Mouse (Mus musculus) monocyte, adult 2 months (primary cell): ENCODE measurements around the gene Pou4f1.
"Not testable (repeated sequence)": the region's sequence is repeated elsewhere in the genome, so short reads cannot be mapped to it uniquely, and the experiment has no call there.

Experiments
- DNase-seq, 2 experiments: peaks; one replicate each; pipeline ENCODE4 v3.0.0; 2022; ENCODE audit warnings: low spot score in 2 of 2, low read depth in 1 of 2

Pou4f1 gene

DNA sequence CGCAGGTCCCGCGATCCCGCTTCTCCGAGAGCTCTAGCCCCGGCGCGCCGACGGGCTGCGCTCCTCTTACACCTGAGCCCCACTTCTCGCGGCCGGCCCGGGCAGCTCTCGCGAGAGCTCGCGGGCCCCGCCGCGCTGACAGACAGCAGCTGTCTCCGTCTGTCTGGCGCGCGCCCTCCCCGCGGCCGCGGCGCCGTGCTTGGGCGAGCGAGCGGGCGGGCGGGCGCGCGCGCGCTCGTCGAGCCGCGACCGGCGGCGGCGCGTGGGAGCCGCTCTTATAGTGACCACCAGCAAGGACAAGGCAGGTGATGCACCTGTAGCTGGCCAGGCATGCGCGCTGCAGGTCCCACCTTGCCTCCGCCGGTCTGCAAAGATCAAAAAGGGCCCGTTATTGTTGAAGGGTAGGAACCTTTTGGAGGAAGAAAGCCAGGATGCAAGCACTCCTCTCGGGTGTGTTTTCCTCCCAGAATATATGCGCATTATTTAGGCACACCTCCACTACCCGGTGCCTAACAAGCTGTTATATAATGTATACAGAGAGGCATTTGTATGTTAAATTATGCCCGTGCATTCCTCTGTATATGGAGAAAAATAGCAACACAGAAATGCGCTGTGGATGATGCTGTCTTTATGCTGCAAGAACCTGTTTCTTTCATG, at the start of gene Pou4f1:
Gene Pou4f1 (minus strand): TSS at position 34 of the 657 bp plus-strand sequence.
- no peak for DNase-seq

DNA sequence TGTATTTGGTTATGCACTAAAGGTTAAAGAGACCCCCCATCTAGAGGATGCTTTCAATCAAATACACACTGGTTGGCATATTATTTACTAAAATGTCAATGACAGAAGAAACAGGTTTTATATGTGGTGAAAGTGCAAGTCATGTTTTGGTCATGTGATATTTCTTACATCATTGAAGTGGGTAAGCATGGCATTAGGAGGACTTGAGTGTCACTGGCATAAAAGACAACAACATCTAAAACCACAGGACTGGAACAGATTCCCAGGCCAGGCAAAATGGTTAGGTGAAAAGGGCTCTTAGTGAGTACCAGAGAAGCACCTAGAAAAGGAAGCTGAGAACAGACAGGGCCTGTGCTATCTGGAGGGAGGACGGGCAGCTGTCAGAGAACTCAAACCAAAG, 43.9 kb upstream of the Pou4f1 start:
- DNase-seq, result no peak

DNA sequence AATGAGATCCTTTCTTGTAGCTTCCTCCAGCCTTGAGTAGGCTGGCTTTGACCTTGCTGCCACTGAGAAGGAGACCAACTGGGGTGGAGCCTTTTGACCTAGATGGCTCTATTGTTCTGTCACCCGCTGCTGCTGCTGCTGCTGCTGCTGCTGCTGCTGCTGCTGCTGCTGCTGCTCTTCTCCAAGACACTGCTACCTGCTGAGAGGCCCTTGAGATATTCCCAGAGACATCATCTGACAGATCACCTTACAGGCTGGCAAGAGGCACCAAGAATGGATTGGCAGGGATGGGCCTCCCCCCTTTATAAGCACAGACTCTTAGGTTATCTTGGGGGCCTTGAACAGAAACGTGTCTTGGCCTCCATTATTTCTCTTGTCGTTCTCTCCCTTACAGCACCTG, 35.0 kb upstream of the Pou4f1 start:
- DNase-seq, result not testable (repeated sequence)

DNA sequence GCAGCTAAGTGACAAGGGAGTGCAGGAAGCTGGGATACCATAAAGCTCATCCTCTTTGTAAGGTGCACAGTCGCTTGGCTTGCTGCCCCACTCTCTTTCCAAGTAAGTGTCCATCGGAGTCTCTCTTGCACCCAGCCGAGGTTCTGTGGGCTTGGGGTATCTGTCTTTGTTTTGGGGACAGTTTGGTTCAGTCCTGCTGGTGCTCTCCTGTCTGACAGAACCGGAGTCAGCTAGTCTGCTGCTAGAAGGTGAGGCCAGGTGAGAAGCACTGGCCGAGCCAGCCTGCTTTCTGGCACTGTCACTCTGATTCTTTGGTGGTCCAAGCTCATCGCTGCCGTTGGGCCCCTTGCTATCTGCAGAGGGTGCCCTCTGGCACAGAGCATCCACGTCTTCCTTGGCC, 12.0 kb upstream of the Pou4f1 start:
- no peak for DNase-seq

DNA sequence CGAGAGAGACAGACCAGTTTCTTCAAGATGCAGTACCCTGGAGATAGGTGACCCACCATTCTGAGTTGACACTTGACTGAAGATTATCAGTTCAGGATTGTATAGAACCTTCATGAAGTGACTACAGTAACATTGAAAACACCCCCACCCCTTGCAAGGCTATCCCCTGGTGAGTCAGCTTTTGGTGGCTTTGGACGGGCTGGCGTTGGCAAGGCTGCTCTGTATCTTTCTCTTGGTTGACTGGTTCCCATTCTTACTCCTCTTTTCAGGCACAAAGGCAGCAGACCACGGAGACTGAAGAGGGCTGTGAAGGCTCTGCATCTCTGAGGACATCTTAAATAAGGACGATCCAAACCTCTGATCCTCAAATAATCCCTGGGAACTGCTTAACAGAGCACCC, 10.8 kb upstream of the Pou4f1 start:
- DNase-seq, result no peak

DNA sequence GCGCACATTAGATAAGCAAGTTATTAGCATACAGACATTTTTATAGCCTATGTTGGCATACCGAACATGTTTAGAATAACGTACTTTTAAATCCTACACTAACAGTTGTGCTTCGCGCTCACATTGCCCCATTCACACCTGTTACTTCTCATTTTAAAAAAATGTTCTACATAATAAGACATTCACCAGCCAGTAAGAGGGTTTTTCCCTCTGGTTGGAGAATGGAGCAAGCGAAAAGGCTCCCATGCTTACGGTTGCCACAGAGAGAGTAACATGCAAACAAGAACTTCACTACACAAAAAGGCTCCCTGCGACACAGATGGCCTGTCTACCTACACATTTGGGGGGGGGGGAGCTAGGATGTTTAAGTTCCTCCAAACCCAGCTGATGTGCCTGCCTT, 9.8 kb upstream of the Pou4f1 start:
- no peak for DNase-seq

DNA sequence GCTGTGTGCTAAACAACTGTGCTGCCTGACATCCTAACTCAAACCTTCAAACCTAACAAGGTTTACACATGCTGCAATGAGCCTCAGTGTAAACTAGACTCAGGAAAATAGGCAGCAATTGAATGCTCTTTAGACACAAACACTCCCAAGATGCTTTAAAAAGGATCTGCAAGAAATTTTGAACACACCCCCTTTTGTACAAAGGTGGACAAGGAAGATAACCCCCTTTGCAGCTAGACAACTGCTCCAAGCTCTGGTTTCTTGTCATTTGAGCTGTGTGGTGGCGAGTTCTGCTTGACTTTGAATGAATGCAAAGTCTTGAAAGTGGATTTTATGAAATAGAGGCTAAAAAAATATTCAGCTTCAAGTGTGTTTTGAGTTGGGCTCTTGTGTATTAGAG, 7.6 kb upstream of the Pou4f1 start:
- no peak for DNase-seq

DNA sequence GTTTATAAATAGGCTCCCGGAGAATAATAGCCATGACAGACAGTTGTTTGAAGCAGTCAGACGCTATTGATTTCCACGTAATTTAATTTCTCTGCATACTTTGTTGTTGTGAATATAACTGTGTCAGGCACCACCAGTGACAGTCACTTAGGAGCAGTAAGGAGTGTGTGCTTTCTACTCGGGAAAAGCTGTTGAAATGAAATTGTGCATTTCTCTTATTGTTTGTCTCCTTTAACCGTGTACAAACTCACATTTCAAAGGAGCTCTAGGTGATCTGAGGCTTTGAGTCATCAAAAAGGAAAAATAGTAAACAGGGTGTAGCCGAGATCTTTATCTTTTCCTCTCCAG, 798 bp upstream of the Pou4f1 start:
- no peak for DNase-seq

DNA sequence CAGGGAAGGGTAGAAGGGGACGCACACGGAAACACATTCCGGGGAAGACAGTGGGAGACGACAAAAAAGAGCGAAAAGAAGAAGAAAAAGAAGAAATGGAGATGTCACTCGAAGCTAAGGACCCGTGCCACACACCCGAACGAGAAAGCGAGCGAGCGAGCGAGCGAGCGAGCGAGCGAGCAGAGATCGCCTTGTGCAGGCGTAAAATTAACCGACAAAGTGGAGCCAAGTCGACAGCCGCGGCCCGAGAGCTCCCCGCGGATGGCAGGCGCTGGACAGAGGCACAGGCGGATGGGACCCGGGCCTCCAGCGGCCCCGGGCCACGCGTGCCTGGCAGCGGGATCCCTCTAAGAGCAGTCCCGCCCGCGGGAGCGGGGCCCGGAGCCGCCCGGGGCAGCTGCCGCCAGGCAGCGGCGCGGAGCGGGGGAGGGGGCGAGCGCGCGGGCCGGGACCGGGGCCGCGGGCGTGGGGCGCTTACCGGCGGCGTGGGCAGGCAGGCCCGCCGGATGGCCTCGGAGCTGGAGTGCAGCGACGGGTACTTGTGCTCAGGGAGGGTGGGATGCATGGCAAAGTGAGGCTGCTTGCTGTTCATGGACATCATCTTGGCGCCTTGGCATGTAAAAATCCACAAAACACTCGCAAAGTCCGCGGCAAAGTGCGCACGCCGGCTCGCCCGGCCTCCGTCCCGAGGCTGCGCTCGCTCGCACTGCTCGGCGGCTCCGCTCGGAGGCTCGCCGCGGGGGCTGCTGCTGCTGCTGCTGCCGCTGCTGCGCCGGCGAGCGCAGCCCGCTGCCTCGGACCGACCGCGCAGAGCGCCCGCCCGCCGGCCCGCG, 450 bp downstream of the Pou4f1 start:
- DNase-seq, result no peak

DNA sequence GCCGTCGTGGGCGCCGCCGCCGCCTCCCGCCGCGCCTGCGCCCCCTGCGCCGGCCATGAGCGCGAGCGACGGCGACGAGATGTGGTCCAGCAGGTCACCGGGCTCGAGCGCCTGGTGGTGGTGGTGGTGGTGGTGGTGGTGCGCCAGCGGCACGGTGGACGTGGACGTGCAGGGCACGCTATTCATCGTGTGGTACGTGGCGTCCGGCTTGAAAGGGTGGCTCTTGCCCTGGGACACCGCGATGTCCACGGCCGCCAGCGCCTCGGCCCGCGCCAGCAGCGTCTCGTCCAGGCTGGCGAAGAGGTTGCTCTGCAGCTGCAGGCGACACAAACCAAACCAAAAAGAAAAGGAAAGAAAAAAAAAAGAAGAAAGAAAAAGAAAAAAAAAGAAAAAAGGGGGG, 1.2 kb downstream of the Pou4f1 start:
- DNase-seq, result no peak

DNA sequence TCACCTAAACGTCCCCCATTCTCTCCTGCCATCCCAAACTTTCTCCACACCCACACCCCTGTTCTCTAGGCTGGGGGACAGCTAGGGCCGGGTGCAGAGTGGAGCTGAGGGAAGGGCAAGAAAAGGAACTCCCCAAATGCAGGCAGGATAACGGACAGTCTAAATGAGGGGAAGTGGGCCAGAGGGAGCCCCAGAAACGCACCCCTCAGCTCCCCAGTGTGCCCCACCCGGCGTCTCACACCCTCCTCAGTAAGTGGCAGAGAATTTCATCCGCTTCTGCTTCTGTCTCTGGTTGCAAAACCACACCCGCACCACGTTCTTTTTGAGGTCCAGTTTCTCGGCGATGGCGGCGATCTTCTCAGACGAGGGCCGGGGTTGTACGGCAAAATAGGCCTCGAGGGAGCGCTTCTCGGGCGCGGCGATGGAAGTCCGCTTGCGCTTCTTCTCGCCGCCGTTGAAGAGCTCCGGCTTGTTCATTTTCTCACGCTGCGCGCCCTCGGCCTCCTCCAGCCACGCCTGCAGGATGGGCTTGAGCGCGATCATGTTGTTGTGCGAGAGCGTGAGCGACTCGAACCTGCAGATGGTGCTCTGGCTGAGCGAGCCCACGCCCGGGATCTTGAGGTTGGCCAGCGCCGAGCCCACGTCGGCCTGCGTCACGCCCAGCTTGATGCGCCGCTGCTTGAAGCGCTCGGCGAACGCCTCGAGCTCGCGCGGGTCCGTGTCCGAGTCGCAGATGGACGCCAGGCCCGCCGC, 2.1 kb downstream of the Pou4f1 start:
- no peak for DNase-seq

DNA sequence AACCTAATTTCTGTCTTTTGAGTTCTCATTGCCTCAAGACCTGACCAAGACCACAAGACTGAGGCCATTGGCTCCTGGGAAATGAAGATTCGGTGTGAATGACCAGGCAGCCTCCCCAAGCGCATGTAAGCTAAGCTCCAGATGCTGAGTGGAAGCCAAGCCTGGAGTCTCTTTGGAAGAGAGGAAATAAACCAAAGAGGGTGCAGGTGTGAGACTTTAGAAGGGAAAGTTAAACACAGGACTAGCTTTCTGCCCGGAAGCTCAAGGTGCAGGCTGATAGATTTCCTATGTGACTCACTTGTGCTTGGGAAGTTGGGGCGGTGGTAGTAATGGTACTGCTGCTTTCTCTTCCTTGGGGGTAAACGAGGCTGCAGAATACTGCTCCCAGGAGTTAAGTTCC, 3.0 kb downstream of the Pou4f1 start:
- no peak for DNase-seq

DNA sequence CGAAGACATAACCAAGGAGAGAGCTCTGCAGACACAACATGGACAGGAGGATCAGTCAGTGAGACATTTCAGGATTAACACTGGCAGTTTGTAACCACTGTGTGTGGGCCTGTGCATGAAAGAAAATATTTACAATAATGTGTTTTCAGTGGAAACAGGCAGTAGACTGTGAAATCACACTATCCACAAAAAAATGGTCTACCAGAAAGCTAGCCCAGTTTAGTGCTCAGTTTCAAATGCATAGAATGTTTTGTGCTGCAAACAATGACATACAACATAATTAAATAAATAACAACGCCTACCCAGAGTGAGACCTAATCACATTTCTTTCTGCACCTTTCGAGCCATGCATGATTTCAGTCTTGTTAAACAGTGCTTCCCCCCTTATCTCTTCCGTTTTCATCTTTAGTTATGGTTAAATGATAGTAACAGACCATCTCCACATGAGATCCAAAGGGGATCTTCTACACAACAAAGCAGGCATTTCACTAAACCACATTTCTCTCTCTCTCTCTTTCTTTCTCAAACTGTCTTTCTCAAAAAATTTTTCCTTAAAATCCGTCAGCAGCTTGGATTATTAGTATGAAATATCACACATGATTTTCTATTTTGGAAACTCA, 4.1 kb downstream of the Pou4f1 start:
- DNase-seq, result no peak

DNA sequence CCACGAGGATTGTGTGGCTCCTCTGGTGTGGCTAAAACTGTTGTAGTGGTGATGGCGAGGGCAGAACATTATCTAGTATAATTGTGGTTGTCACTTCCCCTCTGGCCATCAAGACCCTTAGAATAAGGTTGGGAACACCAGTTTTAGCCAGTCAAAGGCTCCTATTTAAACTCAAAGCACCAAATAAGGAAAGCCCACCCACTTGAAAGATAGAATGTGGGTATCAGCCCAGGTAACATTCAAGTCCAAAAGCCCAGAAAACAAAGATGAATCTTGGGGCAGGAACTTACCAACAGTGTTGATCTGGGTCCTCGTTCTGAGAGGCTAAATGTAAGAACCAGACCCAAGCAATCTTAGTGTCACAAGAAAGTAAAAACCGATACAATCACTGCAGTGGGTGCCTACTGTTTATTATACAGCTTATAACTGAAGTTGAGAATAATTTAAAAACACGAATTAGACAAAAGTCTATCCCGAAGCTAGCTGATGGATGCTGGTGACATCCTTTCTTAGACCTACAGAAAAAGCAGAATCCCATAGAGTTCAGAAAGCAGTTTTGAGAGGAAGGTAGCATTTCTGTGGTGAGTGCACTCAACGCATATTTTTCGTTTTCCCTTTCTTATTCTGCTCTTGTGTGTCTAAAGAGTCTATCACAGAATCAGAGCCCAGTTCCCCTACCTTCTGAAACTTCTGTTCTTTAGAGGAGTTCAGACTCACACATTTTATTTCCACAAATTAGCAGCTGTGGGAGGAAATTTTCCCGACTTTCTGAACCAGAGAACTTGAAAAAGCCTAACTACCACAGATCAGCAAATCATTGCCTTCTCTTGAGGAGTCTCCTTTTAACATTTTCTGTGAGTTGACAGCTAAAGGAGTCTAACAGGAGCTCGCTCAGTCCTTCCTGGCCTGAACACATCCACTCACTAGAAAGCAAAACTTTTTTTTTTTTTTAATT, 6.2 kb downstream of the Pou4f1 start:
- no peak for DNase-seq

DNA sequence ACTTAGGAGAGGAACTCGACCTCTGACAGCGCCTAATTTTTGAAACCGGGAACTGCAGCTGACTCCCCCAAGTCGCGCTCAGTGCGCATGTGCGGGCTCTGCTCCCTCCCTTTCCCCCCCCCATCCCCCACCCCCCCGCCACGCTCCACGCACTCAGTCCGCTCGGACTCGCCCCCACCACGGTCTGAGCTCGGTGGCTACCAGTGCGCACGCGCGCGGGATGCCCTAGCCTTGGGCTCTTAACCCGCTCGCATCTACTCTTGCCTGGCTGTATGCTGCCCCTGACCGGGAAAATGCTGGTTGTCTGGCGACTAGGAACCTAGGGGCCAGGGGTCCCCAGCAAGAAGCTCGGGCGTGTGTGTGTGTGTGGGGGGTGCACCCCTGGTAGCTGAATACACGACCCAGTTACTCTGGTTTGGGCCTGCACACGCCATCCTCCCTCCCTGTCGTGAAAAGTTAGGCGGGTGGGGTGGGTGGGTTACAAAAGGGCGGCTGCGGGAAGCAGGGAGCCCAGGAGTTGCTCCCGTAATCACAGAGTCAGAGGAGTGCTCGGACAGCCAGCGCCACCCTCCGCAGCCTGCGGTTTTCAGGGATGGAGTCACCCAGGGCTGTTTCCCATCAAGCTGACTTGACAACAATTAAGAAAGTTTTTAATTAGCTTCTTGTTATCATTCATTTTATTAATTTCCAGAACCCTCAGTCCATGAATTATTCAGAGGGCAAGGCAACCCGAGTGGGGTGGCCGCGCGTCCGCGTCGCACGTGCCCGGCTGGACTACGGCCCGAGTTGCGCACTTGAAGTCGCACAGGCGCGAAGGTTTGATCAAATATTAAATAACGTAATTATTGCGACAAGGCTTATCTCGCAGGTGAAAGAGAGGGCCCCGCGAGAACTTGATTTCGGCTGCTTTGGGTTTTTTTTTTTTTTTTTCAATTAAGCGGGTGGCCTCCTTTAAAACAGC, 7.2 kb downstream of the Pou4f1 start:
- DNase-seq, result no peak

DNA sequence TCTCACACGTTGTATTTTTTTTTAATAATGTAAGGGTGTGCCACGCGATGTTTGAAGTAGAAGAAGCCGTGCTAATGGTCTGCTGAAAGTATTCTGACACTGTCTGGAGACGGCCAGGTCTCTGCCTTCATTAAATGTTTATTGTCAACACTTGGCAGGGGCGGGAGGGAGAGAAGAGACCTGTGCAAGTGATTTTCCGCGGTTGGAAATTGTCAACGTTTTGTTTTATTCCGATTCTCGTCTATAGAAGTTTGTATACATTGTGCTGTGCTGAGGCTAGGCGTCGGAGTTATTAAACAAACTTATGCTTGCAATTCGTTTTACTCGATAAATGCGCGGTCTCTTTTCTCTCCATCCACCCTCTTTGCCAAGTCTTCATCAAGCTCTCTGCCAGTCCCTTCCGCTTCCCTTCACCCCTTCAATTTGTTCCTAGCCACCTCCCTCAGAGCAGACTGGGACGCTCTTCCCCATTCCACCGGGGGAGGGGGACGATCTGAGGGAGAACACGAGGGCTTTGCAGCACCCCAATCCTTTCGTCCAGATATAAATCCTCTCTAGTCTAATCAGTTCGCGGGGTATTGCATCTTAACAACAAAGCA, 8.2 kb downstream of the Pou4f1 start:
- DNase-seq, result no peak

DNA sequence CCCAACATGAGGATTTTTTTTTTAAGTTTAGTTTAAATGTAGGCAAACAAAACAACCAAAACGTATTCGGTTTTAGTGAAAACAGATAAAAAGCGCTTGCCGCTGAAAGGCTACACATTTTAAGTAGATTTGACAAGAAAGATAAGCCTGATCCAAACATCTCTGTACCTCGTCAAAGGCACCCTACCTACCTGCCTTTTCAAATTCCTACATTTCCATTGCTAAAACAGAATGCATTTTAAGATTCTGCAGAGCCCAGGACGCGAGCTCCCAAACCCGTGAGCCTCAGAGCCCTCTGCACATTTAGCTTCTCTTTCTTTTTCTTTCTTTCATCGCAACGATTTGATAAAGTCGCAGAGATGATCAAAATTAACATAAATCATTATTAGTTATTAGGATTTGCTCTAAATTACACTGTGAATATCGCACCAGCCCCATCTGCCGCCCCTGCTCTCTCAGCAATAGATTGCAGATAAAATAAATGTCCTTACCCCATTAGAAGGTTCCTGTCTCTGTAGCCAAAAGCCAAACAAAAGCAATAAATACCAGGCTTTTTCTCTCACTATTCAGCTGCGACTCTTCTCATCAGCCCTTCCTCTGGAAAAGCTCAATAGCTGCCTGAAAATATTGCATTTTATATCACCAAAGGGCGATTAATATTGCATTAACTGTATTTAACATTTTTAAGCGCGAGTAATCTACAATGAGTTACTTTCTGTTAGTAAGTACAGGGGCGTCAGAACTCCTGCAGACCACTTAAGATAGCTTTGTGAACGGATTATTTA, 8.9 kb downstream of the Pou4f1 start:
- no peak for DNase-seq

DNA sequence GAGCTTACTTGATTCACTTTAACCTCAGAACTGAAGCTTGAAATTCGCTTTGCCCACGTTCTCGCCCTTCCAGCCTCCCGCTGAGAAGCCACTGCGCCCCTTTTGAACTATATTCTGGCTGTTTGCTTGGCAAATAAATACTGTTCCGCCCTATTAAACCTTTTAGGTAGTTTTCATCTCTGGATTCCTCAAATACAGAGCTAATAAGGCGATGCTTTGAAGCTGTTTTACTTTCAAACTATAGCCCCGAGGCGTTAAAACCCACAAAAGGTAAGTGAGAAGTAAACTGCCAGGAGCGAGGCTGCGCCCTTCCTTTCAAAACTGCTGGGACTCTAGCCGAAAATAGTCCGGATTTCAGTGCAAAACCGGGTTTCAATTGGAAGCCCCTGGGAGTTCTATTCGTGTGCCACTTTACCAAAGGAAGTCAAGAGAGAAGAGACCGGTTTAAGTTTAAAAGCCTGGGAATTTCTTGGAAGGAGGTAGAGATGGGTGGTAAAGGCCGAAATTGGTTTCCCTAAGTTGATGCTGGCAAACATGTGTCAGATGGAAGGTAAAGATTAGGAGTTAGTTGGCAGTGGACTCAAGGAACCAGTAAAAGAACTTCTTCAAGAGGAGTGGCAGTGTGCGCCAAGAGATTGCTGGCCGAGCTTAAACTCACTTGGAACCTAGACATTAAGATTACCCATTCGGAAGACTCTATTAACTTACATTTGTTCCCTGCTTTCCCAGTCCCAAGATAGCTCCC, 9.7 kb downstream of the Pou4f1 start:
- no peak for DNase-seq
